Mouse (Mus musculus) cerebellum, adult 2 months (tissue): Measurements from ENCODE around the gene Zrsr1. TPM values are rescaled to one million over a fixed set of nuclear protein-coding genes. Genes with fewer than 3 reads are reported as not detected.

Experiments
- DNase-seq, 2 experiments: peaks; one replicate each; pipeline ENCODE4 v3.0.0; 2021
- H3K27ac ChIP-seq: fragments of 200-500 bp; 2 replicates; pipeline ENCODE4 v1.5.1; 2012; ENCODE audit warnings: low read length, control low read depth, inconsistent platforms; ENCODE audit not compliant: insufficient read depth
- H3K27me3 ChIP-seq: fragments of 200-500 bp; 2 replicates; pipeline ENCODE4 v1.6.1; 2012; ENCODE audit warnings: inconsistent platforms, mild to moderate bottlenecking, low read length, moderate library complexity; ENCODE audit not compliant: control insufficient read depth, insufficient read depth
- H3K4me1 ChIP-seq: fragments of 200-500 bp; 2 replicates; pipeline ENCODE4 v1.6.1; 2011; ENCODE audit warnings: low read length; ENCODE audit not compliant: control insufficient read depth, insufficient read depth
- H3K4me3 ChIP-seq: fragments of 200-500 bp; replicated peaks from 2 replicates; pipeline ENCODE3; 2011; ENCODE audit warnings: mild to moderate bottlenecking, low read depth, low read length, control low read depth; ENCODE audit not compliant: insufficient read depth
- CTCF ChIP-seq: fragments of 200-500 bp; IDR thresholded peaks from 2 replicates; pipeline ENCODE4 v1.5.1; 2011; ENCODE audit warnings: low read depth, mild to moderate bottlenecking, control low read depth, low read length, moderate library complexity, borderline replicate concordance; ENCODE audit not compliant: insufficient read depth
- POLR2A ChIP-seq: fragments of 200-500 bp; IDR thresholded peaks from 2 replicates; pipeline ENCODE4 v1.6.1; 2011; ENCODE audit warnings: low read length, control low read depth, borderline replicate concordance; ENCODE audit not compliant: insufficient read depth
- WGBS: fragments of 180-500 bp; shearing (Covaris S2); methylation state at CpG from one replicate; pipeline ENCODE4 v1.1.7; 2018; 5-methylcytosine and 5-hydroxymethylcytosine counted together
- polyA plus RNA-seq: library from polyadenylated mRNA; depleted of rRNA; stranded (reverse); fragments of >200 nt; gene quantifications from 2 replicates; pipeline ENCODE4 v1.2.3, GENCODE M21; 2012; rRNA removed

The Zrsr1 gene
- 73.0 and 78.9 TPM in 2 replicates for polyA plus RNA-seq

GRCm38 (mm10) chr11:22971835-22972709, at the start of gene Zrsr1:
Zrsr1 (plus strand) TSS chr11:22972005.
- H3K27me3 ChIP-seq = no peaks in the 10 kb centered on the region
- peak within 1 kb of the TSS; percentile 49 for H3K27ac ChIP-seq
- H3K4me1 ChIP-seq = no peaks in the 10 kb centered on the region
- peak; percentile 81 to 88 for DNase-seq
- 52% methylated on average over 56 of the region's 56 CpGs for WGBS
- peak within 1 kb of the TSS; percentile 67 for H3K4me3 ChIP-seq
- TF ChIP-seq POLR2A (peak; percentile 82), CTCF (no peak)

- Histone ChIP-seq H3K4me3 (no peak overlapping the region), H3K27me3 (no peaks in the 10 kb centered on the region; the same call in 1 of the 2 replicates), H3K4me1 (no peaks in the 10 kb centered on the region), H3K27ac (no peak overlapping the region)
- 97% methylated on average over 2 of the region's 2 CpGs for WGBS
- no peak for DNase-seq
- TF ChIP-seq POLR2A (no peak), CTCF (no peak)
These were observed 49.3 kb upstream of the Zrsr1 start for GRCm38 (mm10) chr11:22922546-22922945.

GRCm38 (mm10) chr11:22923606-22924005, 48.2 kb upstream of the Zrsr1 start:
- no peaks in the 10 kb centered on the region for H3K4me1 ChIP-seq
- no peak overlapping the region for H3K27ac ChIP-seq
- no peak for DNase-seq
- WGBS = 77% methylated on average over 2 of the region's 2 CpGs
- TF ChIP-seq POLR2A (no peak), CTCF (no peak)
- no peaks in the 10 kb centered on the region; the same call in 1 of the 2 replicates for H3K27me3 ChIP-seq
- H3K4me3 ChIP-seq = no peak overlapping the region

GRCm38 (mm10) chr11:22928586-22929169, 43.1 kb upstream of the Zrsr1 start:
- DNase-seq = no peak
- WGBS = 92% methylated on average over 8 of the region's 8 CpGs
- Histone ChIP-seq H3K4me1 (no peaks in the 10 kb centered on the region), H3K27ac (no peak overlapping the region), H3K27me3 (no peaks in the 10 kb centered on the region; the same call in 1 of the 2 replicates), H3K4me3 (no peak overlapping the region)
- no peak for TF ChIP-seq CTCF
- TF ChIP-seq POLR2A = no peak

- no peaks in the 10 kb centered on the region for H3K4me1 ChIP-seq
- DNase-seq = no peak
- no peaks in the 10 kb centered on the region for H3K27me3 ChIP-seq
- TF ChIP-seq POLR2A (no peak), CTCF (no peak)
- no peak overlapping the region for H3K27ac ChIP-seq
- 82% methylated on average over 2 of the region's 2 CpGs for WGBS
- no peak overlapping the region for H3K4me3 ChIP-seq
These were observed 41.7 kb upstream of the Zrsr1 start for GRCm38 (mm10) chr11:22930129-22930528.

- no peak for DNase-seq
- Histone ChIP-seq H3K27ac (no peak overlapping the region), H3K4me1 (no peaks in the 10 kb centered on the region), H3K27me3 (no peaks in the 10 kb centered on the region), H3K4me3 (no peak overlapping the region)
- WGBS = 98% methylated on average over 2 of the region's 2 CpGs
- TF ChIP-seq POLR2A (no peak), CTCF (no peak)
These were observed 40.4 kb upstream of the Zrsr1 start for GRCm38 (mm10) chr11:22931320-22931905.

GRCm38 (mm10) chr11:22932167-22932566, 39.6 kb upstream of the Zrsr1 start:
- H3K4me3 ChIP-seq = no peak overlapping the region

GRCm38 (mm10) chr11:22936446-22937125, 35.2 kb upstream of the Zrsr1 start:
- Histone ChIP-seq H3K4me3 (no peak overlapping the region), H3K27me3 (no peaks in the 10 kb centered on the region), H3K27ac (no peak overlapping the region), H3K4me1 (no peaks in the 10 kb centered on the region)
- DNase-seq = no peak
- 70% methylated on average over 5 of the region's 5 CpGs for WGBS
- no peak for TF ChIP-seq POLR2A
- TF ChIP-seq CTCF = no peak

More at GRCm38 (mm10) chr11:22932167-22932566, 39.6 kb upstream of the Zrsr1 start:
- H3K4me1 ChIP-seq = no peaks in the 10 kb centered on the region
- no peak for DNase-seq
- no peak for TF ChIP-seq POLR2A
- TF ChIP-seq CTCF = no peak
- no peak overlapping the region for H3K27ac ChIP-seq
- H3K27me3 ChIP-seq = no peaks in the 10 kb centered on the region
